Mouse (Mus musculus) erythroid progenitor cell, adult 5-6 weeks (primary cell): Measurements from ENCODE around the gene Aasdh. TPM values are rescaled to one million over a fixed set of nuclear protein-coding genes. Genes with fewer than 3 reads are reported as not detected.

Source experiments
- ATAC-seq: replicated peaks from 2 replicates; pipeline ENCODE4 v1.8.0; 2016; ENCODE audit warnings: moderate number of reproducible peaks, mild to moderate bottlenecking, moderate TSS enrichment, inconsistent platforms; ENCODE audit not compliant: poor library complexity, low FRiP score, severe bottlenecking
- total RNA-seq, 2 experiments: library from RNA; stranded (forward) in 1 of 2; stranded (reverse) in 1 of 2; fragments of 150-400 nt in 1 of 2; fragments of 186-747, 209-891 nt in 1 of 2; gene quantifications; 2 replicates each; pipeline versions ENCODE4 v1.2.3 to v1.2.4; 2015 to 2017; ENCODE audit warnings: low replicate concordance in 2 of 2

Aasdh gene
- total RNA-seq, 2 experiments from 2014 or later, result 2.5 to 12.6 TPM

GRCm38 (mm10) chr5:76844618-76845186 lies 60.6 kb downstream of the Aasdh start:
- no peak for ATAC-seq

- ATAC-seq, result no peak
Observed at GRCm38 (mm10) chr5:76843851-76844419, 61.4 kb downstream of the Aasdh start.

- peak; percentile 79 for ATAC-seq
Observed at GRCm38 (mm10) chr5:76843448-76843847, 61.9 kb downstream of the Aasdh start.

- ATAC-seq, result no peak
Observed at GRCm38 (mm10) chr5:76841859-76842258, 63.5 kb downstream of the Aasdh start.

GRCm38 (mm10) chr5:76839786-76840185 lies 65.5 kb downstream of the Aasdh start:
- ATAC-seq, result no peak

- no peak for ATAC-seq
Observed at GRCm38 (mm10) chr5:76837018-76837417, 68.3 kb downstream of the Aasdh start.

GRCm38 (mm10) chr5:76832529-76833210 lies 72.6 kb downstream of the Aasdh start:
- no peak for ATAC-seq

- no peak for ATAC-seq
Observed at GRCm38 (mm10) chr5:76828527-76829240, 76.6 kb downstream of the Aasdh start.

Other genes starting within 250 kb of the Aasdh start
- 90.1 and 95.5 TPM in 2 replicates for gene C530008M17Rik, start 249.0 kb downstream of the Aasdh start, total RNA-seq (2015; ENCODE audit: low replicate concordance)
- gene C530008M17Rik, start 249.0 kb downstream of the Aasdh start, total RNA-seq (2017; ENCODE audit: low replicate concordance), result 69.6 and 91.1 TPM in 2 replicates
- gene Paics, start 45.8 kb upstream of the Aasdh start, total RNA-seq (2015; ENCODE audit: low replicate concordance), result 105 and 119 TPM in 2 replicates
- 75.2 and 130 TPM in 2 replicates for gene Paics, start 45.8 kb upstream of the Aasdh start, total RNA-seq (2017; ENCODE audit: low replicate concordance)
- 6.8 and 12.2 TPM in 2 replicates for gene Ppat, start 46.1 kb upstream of the Aasdh start, total RNA-seq (2015; ENCODE audit: low replicate concordance)
- gene Ppat, start 46.1 kb upstream of the Aasdh start, total RNA-seq (2017; ENCODE audit: low replicate concordance), result 15.1 and 17.4 TPM in 2 replicates
- gene Srp72, start 69.2 kb upstream of the Aasdh start, total RNA-seq (2015; ENCODE audit: low replicate concordance), result 41.4 and 41.5 TPM in 2 replicates
- 28.4 and 102 TPM in 2 replicates for gene Srp72, start 69.2 kb upstream of the Aasdh start, total RNA-seq (2017; ENCODE audit: low replicate concordance)
- gene Arl9, start 98.5 kb upstream of the Aasdh start, total RNA-seq (2015; ENCODE audit: low replicate concordance), result not detected in 2 replicates
- gene Arl9, start 98.5 kb upstream of the Aasdh start, total RNA-seq (2017; ENCODE audit: low replicate concordance), result not detected in 2 replicates
- not detected in 2 replicates for gene Thegl, start 110.5 kb upstream of the Aasdh start, total RNA-seq (2015; ENCODE audit: low replicate concordance)
- not detected in 2 replicates for gene Thegl, start 110.5 kb upstream of the Aasdh start, total RNA-seq (2017; ENCODE audit: low replicate concordance)
- 2.1 and 4.3 TPM in 2 replicates for gene Hopx, start 209.6 kb upstream of the Aasdh start, total RNA-seq (2015; ENCODE audit: low replicate concordance)
- 2.4 TPM in 1 of 2 replicates, not detected in the other for gene Hopx, start 209.6 kb upstream of the Aasdh start, total RNA-seq (2017; ENCODE audit: low replicate concordance)